Mouse (Mus musculus) myocyte (in vitro differentiated cells): Measurements from ENCODE around the gene Hps5. TPM values are rescaled to one million over a fixed set of nuclear protein-coding genes. Genes with fewer than 3 reads are reported as not detected.
"Not testable (repeated sequence)": the region's sequence is repeated elsewhere in the genome, so short reads cannot be mapped to it uniquely, and the experiment has no call there.

Experiments
- H3K27me3 ChIP-seq: one replicate; pipeline ENCODE4 v1.6.1; 2011; ENCODE audit not compliant: control insufficient read depth, insufficient read depth, insufficient read length
- H3K36me3 ChIP-seq: one replicate; pipeline ENCODE4 v1.6.1; 2011; ENCODE audit not compliant: control insufficient read depth, insufficient read depth
- H3K4me2 ChIP-seq: one replicate; pipeline ENCODE4 v1.6.1; 2011; ENCODE audit warnings: low read depth, control low read depth
- H3K4me3 ChIP-seq: one replicate; pipeline ENCODE4 v1.5.1; 2011; ENCODE audit warnings: mild to moderate bottlenecking, control low read depth, moderate library complexity
- H3K79me2 ChIP-seq: one replicate; pipeline ENCODE4 v1.6.1; 2011; ENCODE audit not compliant: control insufficient read depth, insufficient read depth
- H3ac ChIP-seq: one replicate; pipeline ENCODE4 v1.6.1; 2011; ENCODE audit not compliant: control insufficient read depth, insufficient read length
- CEBPB ChIP-seq: IDR thresholded peaks from 2 replicates; pipeline ENCODE4 v1.6.1; 2011; ENCODE audit warnings: mild to moderate bottlenecking, moderate library complexity; ENCODE audit not compliant: poor library complexity, insufficient read depth, severe bottlenecking
- E2F4 ChIP-seq: IDR thresholded peaks from one replicate; pipeline ENCODE4 v1.6.1; 2011; ENCODE audit warnings: mild to moderate bottlenecking, control low read depth, moderate library complexity; ENCODE audit not compliant: insufficient read depth
- MAX ChIP-seq: IDR thresholded peaks from one replicate; pipeline ENCODE4 v1.6.1; 2011; ENCODE audit warnings: low read depth, mild to moderate bottlenecking, control low read depth
- MYOD1 ChIP-seq, 3 experiments: IDR thresholded peaks; one replicate each; pipeline ENCODE4 v1.6.1; 2011; ENCODE audit warnings: control low read depth in 2 of 3, low read depth in 2 of 3, mild to moderate bottlenecking in 2 of 3, moderate library complexity in 1 of 3; ENCODE audit not compliant: insufficient read length in 2 of 3, control insufficient read depth in 1 of 3
- MYOG ChIP-seq, 3 experiments: IDR thresholded peaks; one replicate each; pipeline ENCODE4 v1.6.1; 2011; ENCODE audit warnings: control low read depth in 2 of 3, low read depth in 2 of 3, mild to moderate bottlenecking in 2 of 3; ENCODE audit not compliant: insufficient read length in 2 of 3, control insufficient read depth in 1 of 3, insufficient read depth in 1 of 3
- POLR2A ChIP-seq: IDR thresholded peaks from one replicate; pipeline ENCODE4 v1.6.1; 2011; ENCODE audit warnings: low read depth, mild to moderate bottlenecking, control low read depth, moderate library complexity; ENCODE audit not compliant: insufficient read length
- POLR2AphosphoS2 ChIP-seq: IDR thresholded peaks from one replicate; pipeline ENCODE4 v1.6.1; 2011; ENCODE audit warnings: low read depth, control low read depth; ENCODE audit not compliant: insufficient read length
- REST ChIP-seq: IDR thresholded peaks from one replicate; pipeline ENCODE4 v1.6.1; 2011; ENCODE audit warnings: mild to moderate bottlenecking, control low read depth, moderate library complexity; ENCODE audit not compliant: insufficient read depth, insufficient read length
- SRF ChIP-seq: IDR thresholded peaks from one replicate; pipeline ENCODE4 v1.6.1; 2011; ENCODE audit warnings: low read depth; ENCODE audit not compliant: control insufficient read depth, insufficient read length
- TCF12 ChIP-seq: IDR thresholded peaks from one replicate; pipeline ENCODE4 v1.6.1; 2011; ENCODE audit warnings: mild to moderate bottlenecking, control low read depth; ENCODE audit not compliant: poor library complexity, insufficient read depth, severe bottlenecking
- TCF3 ChIP-seq: IDR thresholded peaks from one replicate; pipeline ENCODE4 v1.6.1; 2011; ENCODE audit warnings: low read depth, control low read depth; ENCODE audit not compliant: insufficient read length
- USF1 ChIP-seq: IDR thresholded peaks from one replicate; pipeline ENCODE4 v1.6.1; 2011; ENCODE audit warnings: low read depth, mild to moderate bottlenecking, control low read depth, moderate library complexity
- polyA plus RNA-seq: library from polyadenylated mRNA; unstranded; fragments of >200 nt; fragmentation: generic; extraction: Trizol; gene quantifications from one replicate; pipeline ENCODE4 v1.2.1, GENCODE M21; 2012; ENCODE audit warnings: missing spikeins

The Hps5 gene
- polyA plus RNA-seq, 1 experiment, result 7.9 TPM

DNA sequence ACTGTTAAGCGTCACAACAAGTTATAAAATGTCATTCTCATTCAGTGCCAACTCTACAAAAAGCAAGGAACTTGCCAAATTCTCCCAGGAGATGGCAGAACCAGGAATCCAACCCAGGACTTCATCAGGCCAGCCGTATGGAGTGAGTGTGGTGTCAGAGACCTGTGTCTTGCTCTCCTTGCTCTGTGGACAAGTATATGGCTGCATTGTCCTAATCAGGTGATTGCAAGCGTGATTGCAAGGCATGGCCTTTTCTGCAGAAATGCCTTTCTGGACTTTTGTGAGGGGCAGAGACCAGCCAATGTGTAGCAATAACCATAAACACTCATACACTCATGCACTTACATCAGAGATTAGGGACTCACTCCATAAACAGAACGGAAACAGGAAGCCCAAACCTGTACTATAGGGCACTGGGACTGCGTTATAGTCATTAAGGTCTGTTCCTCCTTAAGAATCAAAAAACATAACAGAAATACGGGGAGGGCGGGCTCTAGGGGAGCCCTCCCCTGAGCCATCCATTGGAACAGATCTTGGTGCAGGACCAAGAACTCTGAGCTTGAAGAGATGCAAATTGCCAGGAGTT lies 37.9 kb upstream of the Hps5 start:
- no peaks in the 10 kb centered on the region for H3K79me2 ChIP-seq
- no peak overlapping the region for H3K4me2 ChIP-seq
- TF ChIP-seq MYOG (IDR thresholded peaks at IDR 0.05; ENCODE audit: control insufficient read depth in 1 of 3, insufficient read depth in 1 of 3, insufficient read length in 2 of 3, low read depth in 2 of 3) (no peak), MYOD1 (IDR thresholded peaks at IDR 0.05; ENCODE audit: control insufficient read depth in 1 of 3, insufficient read length in 2 of 3, low read depth in 2 of 3) (no peak), TCF3 (no peak), SRF (no peak), CEBPB (no peak), TCF12 (no peak), REST (no peak), POLR2AphosphoS2 (no peak), POLR2A (no peak), E2F4 (no peak), USF1 (no peak), MAX (no peak)
- H3K27me3 ChIP-seq, result no peaks in the 10 kb centered on the region
- no peaks in the 10 kb centered on the region for H3K36me3 ChIP-seq
- no peak overlapping the region for H3ac ChIP-seq
- H3K4me3 ChIP-seq, result no peak overlapping the region

DNA sequence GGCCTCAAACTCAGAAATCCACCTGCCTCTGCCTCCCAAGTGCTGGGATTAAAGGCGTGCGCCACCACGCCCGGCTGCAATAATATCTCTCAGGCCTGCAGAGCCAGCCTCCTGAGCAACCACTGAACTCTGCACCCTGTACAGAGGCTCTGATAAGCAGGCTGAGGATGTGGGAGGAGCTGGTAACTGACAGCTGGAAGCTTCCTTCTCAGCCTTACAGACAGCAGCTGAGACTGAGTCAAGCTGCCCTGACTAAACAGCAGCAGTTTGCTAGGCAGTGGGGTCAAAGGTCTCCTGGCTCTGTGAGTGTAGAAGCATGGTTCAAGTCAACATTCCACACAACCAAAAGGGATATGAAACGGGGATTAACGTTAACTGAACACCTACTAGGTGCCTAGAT lies 37.4 kb upstream of the Hps5 start:
- Histone ChIP-seq H3K4me3 (no peak overlapping the region), H3ac (no peak overlapping the region), H3K36me3 (no peaks in the 10 kb centered on the region), H3K27me3 (no peaks in the 10 kb centered on the region), H3K4me2 (no peak overlapping the region), H3K79me2 (no peaks in the 10 kb centered on the region)
- TF ChIP-seq TCF12 (peak; percentile 11), MYOG (IDR thresholded peaks at IDR 0.05; ENCODE audit: control insufficient read depth in 1 of 3, insufficient read depth in 1 of 3, insufficient read length in 2 of 3, low read depth in 2 of 3) (peak; percentile 51 to 86 (median 60)), USF1 (no peak), POLR2A (no peak), REST (no peak), MYOD1 (IDR thresholded peaks at IDR 0.05; ENCODE audit: control insufficient read depth in 1 of 3, insufficient read length in 2 of 3, low read depth in 2 of 3) (peak in 2 of 3 experiments; percentile 64 to 91)

- H3K36me3 ChIP-seq, H3ac ChIP-seq, H3K79me2 ChIP-seq, H3K27me3 ChIP-seq, H3K4me3 ChIP-seq, H3K4me2 ChIP-seq: not testable (repeated sequence)
Measured at GRCm38 (mm10) chr7:46832112-46832810, 36.4 kb upstream of the Hps5 start.

DNA sequence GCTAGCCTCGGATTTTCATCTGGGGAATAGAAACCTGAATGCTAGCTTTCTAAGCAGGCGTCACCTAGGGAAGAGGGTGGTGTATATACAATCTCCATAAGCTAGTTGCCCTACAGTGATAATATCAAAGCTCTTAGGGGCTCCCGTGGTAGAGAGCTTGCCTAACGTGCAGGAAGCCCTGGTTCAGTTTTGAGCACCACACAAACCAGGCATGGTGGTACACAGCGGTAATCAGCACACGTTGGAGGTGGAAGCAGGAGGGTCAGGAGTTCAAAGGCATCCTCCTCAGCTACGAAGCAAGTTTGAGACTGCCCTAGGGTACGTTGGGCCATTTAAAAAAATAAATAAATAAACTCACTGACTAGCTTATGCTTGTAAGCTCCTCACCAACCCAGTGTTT lies 35.8 kb upstream of the Hps5 start:
- no peak overlapping the region for H3K4me3 ChIP-seq
- H3ac ChIP-seq, result no peak overlapping the region
- H3K36me3 ChIP-seq, result no peaks in the 10 kb centered on the region
- no peaks in the 10 kb centered on the region for H3K27me3 ChIP-seq
- no peaks in the 10 kb centered on the region for H3K79me2 ChIP-seq
- no peak overlapping the region for H3K4me2 ChIP-seq
- no peak for TF ChIP-seq TCF3
- TF ChIP-seq REST, result no peak
- no peak for TF ChIP-seq USF1
- TF ChIP-seq POLR2AphosphoS2, result no peak
- TF ChIP-seq SRF, result no peak
- TF ChIP-seq POLR2A, result no peak
- no peak for TF ChIP-seq MYOD1 (IDR thresholded peaks at IDR 0.05; ENCODE audit: control insufficient read depth in 1 of 3, insufficient read length in 2 of 3, low read depth in 2 of 3)
- TF ChIP-seq TCF12, result no peak
- no peak for TF ChIP-seq E2F4
- TF ChIP-seq CEBPB, result no peak
- TF ChIP-seq MAX, result no peak
- no peak for TF ChIP-seq MYOG (IDR thresholded peaks at IDR 0.05; ENCODE audit: control insufficient read depth in 1 of 3, insufficient read depth in 1 of 3, insufficient read length in 2 of 3, low read depth in 2 of 3)

GRCm38 (mm10) chr7:46830799-46831590 lies 35.1 kb upstream of the Hps5 start:
- no peak overlapping the region for H3K4me2 ChIP-seq
- H3K79me2 ChIP-seq, result no peaks in the 10 kb centered on the region
- no peaks in the 10 kb centered on the region for H3K27me3 ChIP-seq
- no peak overlapping the region for H3K4me3 ChIP-seq
- TF ChIP-seq REST (no peak), SRF (no peak), TCF3 (no peak), MYOD1 (IDR thresholded peaks at IDR 0.05; ENCODE audit: control insufficient read depth in 1 of 3, insufficient read length in 2 of 3, low read depth in 2 of 3) (no peak), POLR2AphosphoS2 (no peak), TCF12 (no peak), POLR2A (no peak), E2F4 (no peak), USF1 (no peak), CEBPB (no peak), MAX (no peak), MYOG (IDR thresholded peaks at IDR 0.05; ENCODE audit: control insufficient read depth in 1 of 3, insufficient read depth in 1 of 3, insufficient read length in 2 of 3, low read depth in 2 of 3) (no peak)
- no peaks in the 10 kb centered on the region for H3K36me3 ChIP-seq
- H3ac ChIP-seq, result no peak overlapping the region
